Mouse (Mus musculus) MEL-GATA-1-ER (cell line): ENCODE measurements around the gene Krt1.

ENCODE experiments used
- DNase-seq: peaks from one replicate; pipeline ENCODE4 v3.0.0-alpha.2; 2012; ENCODE audit warnings: low read depth; ENCODE audit errors: extremely low read depth

Krt1 gene

GRCm38 (mm10) chr15:101850694-101851093 is at the start of gene Krt1:
Gene Krt1, minus strand, starts transcription at chr15:101850794.
- no peak for DNase-seq

- no peak for DNase-seq
Measured at GRCm38 (mm10) chr15:101895216-101895615, 44.6 kb upstream of the Krt1 start.

GRCm38 (mm10) chr15:101892820-101893219 is 42.2 kb upstream of the Krt1 start, which contains the start of gene Krt76:
Gene Krt76, minus strand, starts transcription at chr15:101892920.
- DNase-seq = no peak

GRCm38 (mm10) chr15:101879776-101880175 is 29.2 kb upstream of the Krt1 start:
- no peak for DNase-seq

- DNase-seq = no peak
Measured at GRCm38 (mm10) chr15:101878041-101878440, 27.4 kb upstream of the Krt1 start.

GRCm38 (mm10) chr15:101874383-101874782 is 23.8 kb upstream of the Krt1 start:
- no peak for DNase-seq

- DNase-seq = no peak
Measured at GRCm38 (mm10) chr15:101873231-101873630, 22.6 kb upstream of the Krt1 start.

- no peak for DNase-seq
Measured at GRCm38 (mm10) chr15:101869431-101869830, 18.8 kb upstream of the Krt1 start, which contains the start of gene Krt77. Gene Krt77, minus strand, starts transcription at chr15:101869705.

- DNase-seq = no peak
Measured at GRCm38 (mm10) chr15:101866754-101867153, 16.2 kb upstream of the Krt1 start.

- DNase-seq = no peak
Measured at GRCm38 (mm10) chr15:101860421-101861130, 10.0 kb upstream of the Krt1 start.

GRCm38 (mm10) chr15:101859735-101860170 is 9.2 kb upstream of the Krt1 start:
- no peak for DNase-seq

GRCm38 (mm10) chr15:101858673-101859425 is 8.3 kb upstream of the Krt1 start:
- DNase-seq = no peak

- DNase-seq = no peak
Measured at GRCm38 (mm10) chr15:101856696-101857095, 6.1 kb upstream of the Krt1 start.

- DNase-seq = no peak
Measured at GRCm38 (mm10) chr15:101855732-101856131, 5.1 kb upstream of the Krt1 start.

- DNase-seq = no peak
Measured at GRCm38 (mm10) chr15:101854294-101854693, 3.7 kb upstream of the Krt1 start.

- DNase-seq = no peak
Measured at GRCm38 (mm10) chr15:101852571-101852970, 2.0 kb upstream of the Krt1 start.

- no peak for DNase-seq
Measured at GRCm38 (mm10) chr15:101845971-101846403, 4.6 kb downstream of the Krt1 start.

GRCm38 (mm10) chr15:101843192-101843591 is 7.4 kb downstream of the Krt1 start:
- no peak for DNase-seq

GRCm38 (mm10) chr15:101834784-101835328 is 15.7 kb downstream of the Krt1 start:
- DNase-seq = no peak

GRCm38 (mm10) chr15:101833131-101833530 is 17.5 kb downstream of the Krt1 start:
- no peak for DNase-seq

GRCm38 (mm10) chr15:101829441-101829840 is 21.2 kb downstream of the Krt1 start:
- DNase-seq = no peak

- no peak for DNase-seq
Measured at GRCm38 (mm10) chr15:101821786-101822185, 28.8 kb downstream of the Krt1 start.
